Mouse (Mus musculus) heart, adult 18-20 months (tissue): ENCODE results near the gene Zzz3. TPM values are rescaled to one million over a fixed set of nuclear protein-coding genes. Genes with fewer than 3 reads are reported as not detected.

ENCODE experiments used
- DNase-seq, 2 experiments: peaks; one replicate each; pipeline ENCODE4 v3.0.0; 2021 to 2022; ENCODE audit warnings: mixed read lengths in 1 of 2
- long read RNA-seq, 2 experiments: library from polyadenylated mRNA; stranded (forward); transcript quantifications; one replicate each; pipeline ENCODE4 v2.0.0; 2021
- total RNA-seq, 2 experiments: library from RNA; stranded (reverse); gene quantifications; 2 replicates each; pipeline ENCODE4 v1.2.3; 2021

Zzz3 gene
- 10 to 100 TPM; 20.3 to 23.4 TPM for total RNA-seq
- long read RNA-seq, experiment 1, full-length matches to known transcripts, result 4 of 17 reads
- long read RNA-seq, experiment 1, partial matches to known transcripts, result 3 of 17 reads
- long read RNA-seq, experiment 1, other reads (novel, unspliced or antisense), result 10 of 17 reads
- long read RNA-seq, experiment 2, full-length matches to known transcripts, result 4 of 10 reads
- long read RNA-seq, experiment 2, partial matches to known transcripts, result 3 of 10 reads
- long read RNA-seq, experiment 2, other reads (novel, unspliced or antisense), result 3 of 10 reads

- DNase-seq, result peak; percentile 88 to 94
These were observed at the start of gene Zzz3 for GRCm38 (mm10) chr3:152395350-152396277. TSS of gene Zzz3 (plus strand) at chr3:152395473.

- peak; percentile 95 to 96 for DNase-seq
These were observed 49.3 kb upstream of the Zzz3 start, which contains the start of gene Usp33 for GRCm38 (mm10) chr3:152345732-152346632. TSS of gene Usp33 (plus strand) at chr3:152346478.

- DNase-seq, result peak in 1 of 2 experiments; percentile 68
These were observed 48.6 kb upstream of the Zzz3 start for GRCm38 (mm10) chr3:152346633-152347141.

- DNase-seq, result no peak
These were observed 48.0 kb upstream of the Zzz3 start for GRCm38 (mm10) chr3:152347227-152347626.

- DNase-seq, result no peak
These were observed 47.1 kb upstream of the Zzz3 start for GRCm38 (mm10) chr3:152348011-152348830.

GRCm38 (mm10) chr3:152350431-152350830, 44.8 kb upstream of the Zzz3 start:
- DNase-seq, result no peak

- no peak for DNase-seq
These were observed 44.3 kb upstream of the Zzz3 start for GRCm38 (mm10) chr3:152350966-152351365.

- DNase-seq, result no peak
These were observed 43.0 kb upstream of the Zzz3 start for GRCm38 (mm10) chr3:152352289-152352688.

GRCm38 (mm10) chr3:152353434-152354177, 41.7 kb upstream of the Zzz3 start:
- DNase-seq, result no peak

GRCm38 (mm10) chr3:152355361-152355760, 39.9 kb upstream of the Zzz3 start:
- peak in 1 of 2 experiments; percentile 9 for DNase-seq

GRCm38 (mm10) chr3:152356751-152357150, 38.5 kb upstream of the Zzz3 start:
- no peak for DNase-seq

- DNase-seq, result no peak
These were observed 36.1 kb upstream of the Zzz3 start for GRCm38 (mm10) chr3:152359151-152359550.

- no peak for DNase-seq
These were observed 31.1 kb upstream of the Zzz3 start for GRCm38 (mm10) chr3:152364181-152364580.

- DNase-seq, result no peak
These were observed 19.2 kb upstream of the Zzz3 start for GRCm38 (mm10) chr3:152376063-152376462.

- DNase-seq, result no peak
These were observed 11.2 kb upstream of the Zzz3 start for GRCm38 (mm10) chr3:152384106-152384505.

GRCm38 (mm10) chr3:152396278-152396987, 1.2 kb downstream of the Zzz3 start:
- DNase-seq, result peak; percentile 97 to 98

GRCm38 (mm10) chr3:152396988-152397314, 1.7 kb downstream of the Zzz3 start:
- peak in 1 of 2 experiments; percentile 46 for DNase-seq

GRCm38 (mm10) chr3:152397335-152397940, 2.2 kb downstream of the Zzz3 start:
- DNase-seq, result no peak

GRCm38 (mm10) chr3:152400441-152400840, 5.2 kb downstream of the Zzz3 start:
- no peak for DNase-seq
